Mouse (Mus musculus) spleen, adult 2 months (tissue): Measurements from ENCODE around the gene Gcnt4.

Experiments
- CTCF ChIP-seq: fragments of 200-500 bp; IDR thresholded peaks from 2 replicates; pipeline ENCODE4 v1.5.1; 2011; ENCODE audit warnings: mild to moderate bottlenecking, inconsistent platforms; ENCODE audit not compliant: insufficient read depth, insufficient read length, insufficient replicate concordance; ENCODE audit errors: extremely low read depth
- POLR2A ChIP-seq: fragments of 200-500 bp; IDR thresholded peaks from 2 replicates; pipeline ENCODE4 v1.6.1; 2011; ENCODE audit warnings: low read depth, low read length, inconsistent platforms

- TF ChIP-seq CTCF: no peak
- TF ChIP-seq POLR2A: no peak
These were observed 70.8 kb downstream of the Gcnt4 start for GRCm38 (mm10) chr13:96995243-96995642.
